Mouse (Mus musculus) kidney, adult 2 months (tissue): ENCODE measurements at regions not wholly inside any gene's neighbourhood (a gene's known extent, or its start where the extent isn't known, plus 50 kb on each side); places are given as distances from the start of the nearest gene placed in this dataset.

Experiments used
- CTCF ChIP-seq: fragments of 200-500 bp; conservative IDR thresholded peaks from 2 replicates; pipeline ENCODE4 v1.5.1; 2011; ENCODE audit warnings: low read depth, mild to moderate bottlenecking, control low read depth, low read length, moderate library complexity, mixed read lengths; ENCODE audit not compliant: insufficient read depth, insufficient read length
- POLR2A ChIP-seq: fragments of 200-500 bp; IDR thresholded peaks from one replicate; pipeline ENCODE4 v1.6.1; 2011; ENCODE audit warnings: low read depth, low read length, control low read depth

GRCm38 (mm10) chr12:7421826-7422540 lies 555.5 kb upstream of the Apob start:
- TF ChIP-seq CTCF, result no peak
- no peak for TF ChIP-seq POLR2A
